ENCODE assay signal across 8 mouse cellular contexts in genomic region chr8:117403705-117404476, GRCm38 (mm10).
A peak's percentile ranks its signal among the peaks of the same experiment; 100 is the strongest.
DNase-seq lines count a peak whose midpoint lies in the region; ATAC-seq lines count a peak whose summit lies in the region.

No protein-coding gene starts in this region.

- no peaks in the 10 kb centered on the region for H3K36me3 ChIP-seq in midbrain, embryonic 10.5 days
- no peaks in the 10 kb centered on the region for H3K36me3 ChIP-seq in midbrain, embryonic 11.5 days (ENCODE audit: control insufficient read depth, insufficient read depth, low read length)
- H3K36me3 ChIP-seq in limb, embryonic 11.5 days (ENCODE audit: control insufficient read depth, insufficient read depth, low read length), result no peaks in the 10 kb centered on the region
- no peaks in the 10 kb centered on the region for H3K36me3 ChIP-seq in stomach, embryonic 16.5 days (ENCODE audit: control insufficient read depth, insufficient read depth, low read length)

- no peak for ATAC-seq in midbrain, embryonic 11.5 days (ENCODE audit: low FRiP score)
- ATAC-seq in limb, embryonic 11.5 days (ENCODE audit: insufficient number of reproducible peaks, low FRiP score, low TSS enrichment, low read depth), result no peak
- no peak for ATAC-seq in stomach, embryonic 16.5 days (ENCODE audit: insufficient read depth, low FRiP score)

- peaks cover 31% of the 10 kb centered on the region for H3K4me1 ChIP-seq in midbrain, embryonic 10.5 days
- peaks cover 15% of the 10 kb centered on the region for H3K4me1 ChIP-seq in midbrain, embryonic 11.5 days (ENCODE audit: control insufficient read depth, insufficient read depth, low read length)
- H3K4me1 ChIP-seq in limb, embryonic 11.5 days (ENCODE audit: control insufficient read depth, insufficient read depth, low read length), result peaks cover 21% of the 10 kb centered on the region
- peaks cover 16% of the 10 kb centered on the region for H3K4me1 ChIP-seq in stomach, embryonic 16.5 days (ENCODE audit: control insufficient read depth, insufficient read depth, low read length)

- H3K9me3 ChIP-seq in midbrain, embryonic 10.5 days (replicated peaks), result no peaks in the 10 kb centered on the region
- no peaks in the 10 kb centered on the region for H3K9me3 ChIP-seq in midbrain, embryonic 11.5 days (ENCODE audit: control insufficient read depth, low read length)
- no peaks in the 10 kb centered on the region for H3K9me3 ChIP-seq in limb, embryonic 11.5 days (ENCODE audit: control insufficient read depth, low read length)
- no peaks in the 10 kb centered on the region for H3K9me3 ChIP-seq in stomach, embryonic 16.5 days (replicated peaks; ENCODE audit: control insufficient read depth, low read length)

- DNase-seq in embryo, embryonic 10 days (ENCODE audit: low spot score), result peak; percentile 28
- no peak for DNase-seq in embryo, embryonic 10.5 days (ENCODE audit: low spot score)
- DNase-seq in midbrain, embryonic 10.5 days (ENCODE audit: low spot score), result no peak
- DNase-seq in midbrain, embryonic 11.5 days (ENCODE audit: low spot score, missing footprints), result no peak
- DNase-seq in limb, embryonic 11.5 days (ENCODE audit: low spot score), result peak; percentile 39
- DNase-seq in urinary bladder, postnatal 36 days (ENCODE audit: low spot score in 2 of 2), result no peak
- no peak for DNase-seq in cerebellum, adult 9-11 months

- H3K27ac ChIP-seq in midbrain, embryonic 10.5 days (replicated peaks), result 0 out of 2 replicates have a peak overlapping the region, but pooled peaks have one; percentile 42
- H3K27ac ChIP-seq in midbrain, embryonic 11.5 days (ENCODE audit: low read depth, low read length), result no peak overlapping the region
- H3K27ac ChIP-seq in limb, embryonic 11.5 days (replicated peaks; ENCODE audit: low read depth, low read length), result no peak overlapping the region
- H3K27ac ChIP-seq in stomach, embryonic 16.5 days (ENCODE audit: low read length), result peak overlapping the region; percentile 50; the same call in 1 of the 2 replicates

- H3K4me3 ChIP-seq in midbrain, embryonic 10.5 days, result no peak overlapping the region
- no peak overlapping the region for H3K4me3 ChIP-seq in midbrain, embryonic 11.5 days (ENCODE audit: low read depth, low read length)
- H3K4me3 ChIP-seq in limb, embryonic 11.5 days (ENCODE audit: low read depth, low read length), result no peak overlapping the region
- no peak overlapping the region for H3K4me3 ChIP-seq in stomach, embryonic 16.5 days (replicated peaks; ENCODE audit: low read length)

- H3K27me3 ChIP-seq in midbrain, embryonic 10.5 days (ENCODE audit: low read depth, poor library complexity, severe bottlenecking), result no peaks in the 10 kb centered on the region
- no peaks in the 10 kb centered on the region for H3K27me3 ChIP-seq in midbrain, embryonic 11.5 days (ENCODE audit: control insufficient read depth, insufficient read depth, low read length)
- no peaks in the 10 kb centered on the region for H3K27me3 ChIP-seq in limb, embryonic 11.5 days (ENCODE audit: control insufficient read depth, insufficient read depth, low read length)
- no peaks in the 10 kb centered on the region for H3K27me3 ChIP-seq in stomach, embryonic 16.5 days (ENCODE audit: control insufficient read depth, insufficient read depth, low read length)

- 76% methylated on average over 14 of the region's 14 CpGs for WGBS in midbrain, embryonic 10.5 days
- 63% methylated on average over 14 of the region's 14 CpGs for WGBS in midbrain, embryonic 11.5 days
- WGBS in limb, embryonic 11.5 days, result 35% methylated on average over 14 of the region's 14 CpGs
- 28% methylated on average over 14 of the region's 14 CpGs for WGBS in stomach, embryonic 16.5 days

- no peak overlapping the region for H3K4me2 ChIP-seq in midbrain, embryonic 11.5 days
- H3K4me2 ChIP-seq in limb, embryonic 11.5 days (ENCODE audit: low read depth, severe bottlenecking), result peak overlapping the region; percentile 13; the same call in 1 of the 2 replicates
- H3K4me2 ChIP-seq in stomach, embryonic 16.5 days (ENCODE audit: low read depth, low read length), result no peak overlapping the region

- no peak overlapping the region for H3K9ac ChIP-seq in midbrain, embryonic 11.5 days (ENCODE audit: low read length)
- H3K9ac ChIP-seq in limb, embryonic 11.5 days (ENCODE audit: low read length), result no peak overlapping the region
- H3K9ac ChIP-seq in stomach, embryonic 16.5 days (ENCODE audit: low read length), result peak overlapping the region; percentile 28; the same call in 1 of the 2 replicates

Comparison
In these comparisons a context has a peak if more than half of its experiments do, and no peak if none do; other contexts are left out.
1. DNase-seq: peak in embryo, embryonic 10 days (single experiment) and limb, embryonic 11.5 days (single experiment); none in embryo, embryonic 10.5 days (single experiment), midbrain, embryonic 10.5 days (single experiment), midbrain, embryonic 11.5 days (single experiment), urinary bladder, postnatal 36 days (0 of 2) and cerebellum, adult 9-11 months (single experiment).
2. H3K27ac ChIP-seq: peak in midbrain, embryonic 10.5 days (single experiment) and stomach, embryonic 16.5 days (single experiment); none in midbrain, embryonic 11.5 days (single experiment) and limb, embryonic 11.5 days (single experiment).